Mouse (Mus musculus) spleen, adult 2 months (tissue): ENCODE results near the gene Fzd4. TPM values are rescaled to one million over a fixed set of nuclear protein-coding genes. Genes with fewer than 3 reads are reported as not detected.
A peak's percentile ranks its signal among the peaks of the same experiment; 100 is the strongest.

Source experiments
- DNase-seq, 2 experiments: peaks; one replicate each; pipeline versions ENCODE4 v3.0.0 to v3.0.0-alpha.2; 2012 to 2021; ENCODE audit warnings: low spot score in 2 of 2, low read depth in 1 of 2
- H3K27ac ChIP-seq: fragments of 200-500 bp; 2 replicates; pipeline ENCODE4 v1.5.1; 2012; ENCODE audit warnings: low read length, inconsistent platforms; ENCODE audit not compliant: insufficient read depth
- H3K27me3 ChIP-seq: fragments of 200-500 bp; 2 replicates; pipeline ENCODE4 v1.6.1; 2012; ENCODE audit warnings: mild to moderate bottlenecking, moderate library complexity, low read length, inconsistent platforms; ENCODE audit not compliant: control insufficient read depth, insufficient read depth
- H3K36me3 ChIP-seq: fragments of 200-500 bp; 2 replicates; pipeline ENCODE4 v1.6.1; 2012; ENCODE audit warnings: mild to moderate bottlenecking, low read length, inconsistent platforms; ENCODE audit not compliant: control insufficient read depth, insufficient read depth
- H3K4me1 ChIP-seq: fragments of 200-500 bp; 2 replicates; pipeline ENCODE4 v1.6.1; 2011; ENCODE audit warnings: inconsistent platforms; ENCODE audit not compliant: control insufficient read depth, insufficient read depth, insufficient read length
- H3K4me3 ChIP-seq: fragments of 200-500 bp; 2 replicates; pipeline ENCODE4 v1.5.1; 2011; ENCODE audit warnings: mild to moderate bottlenecking, inconsistent platforms; ENCODE audit not compliant: insufficient read depth, insufficient read length; ENCODE audit errors: extremely low read depth
- CTCF ChIP-seq: fragments of 200-500 bp; IDR thresholded peaks from 2 replicates; pipeline ENCODE4 v1.5.1; 2011; ENCODE audit warnings: mild to moderate bottlenecking, inconsistent platforms; ENCODE audit not compliant: insufficient read depth, insufficient read length, insufficient replicate concordance; ENCODE audit errors: extremely low read depth
- POLR2A ChIP-seq: fragments of 200-500 bp; IDR thresholded peaks from 2 replicates; pipeline ENCODE4 v1.6.1; 2011; ENCODE audit warnings: low read depth, low read length, inconsistent platforms
- WGBS: fragments of 180-500 bp; shearing (Covaris S2); methylation state at CpG from one replicate; pipeline ENCODE4 v1.1.7; 2018; 5-methylcytosine and 5-hydroxymethylcytosine counted together
- polyA plus RNA-seq: library from polyadenylated mRNA; depleted of rRNA; stranded (reverse); fragments of >200 nt; gene quantifications from 2 replicates; pipeline ENCODE4 v1.2.3, GENCODE M21; 2012; rRNA removed

Gene Fzd4
- 1.9 and 2.0 TPM in 2 replicates for polyA plus RNA-seq

GRCm38 (mm10) chr7:89404081-89404733, at the start of gene Fzd4, which contains the start of gene Tmem135:
TSS of gene Fzd4 (plus strand) at chr7:89404355.
TSS of gene Tmem135 (minus strand) at chr7:89404222.
- TF ChIP-seq CTCF: no peak
- TF ChIP-seq POLR2A: 0 out of 2 replicates have a peak, but pooled peaks have one; percentile 7
- Histone ChIP-seq H3K4me3 (peak within 1 kb of the TSS; percentile 55), H3K4me1 (peaks cover 5% of the 10 kb centered on the region; the same call in 1 of the 2 replicates), H3K27me3 (peaks cover 9% of the 10 kb centered on the region), H3K27ac (peak within 1 kb of the TSS; percentile 39), H3K36me3 (no peaks in the 10 kb centered on the region)
- 1% methylated on average over 61 of the region's 62 CpGs for WGBS
- DNase-seq: peak; percentile 49 to 73

GRCm38 (mm10) chr7:89355519-89356255, 48.5 kb upstream of the Fzd4 start:
- Histone ChIP-seq H3K36me3 (no peaks in the 10 kb centered on the region), H3K27me3 (no peaks in the 10 kb centered on the region), H3K4me3 (no peak overlapping the region), H3K27ac (no peak overlapping the region), H3K4me1 (no peaks in the 10 kb centered on the region)
- WGBS: 87% methylated on average over 8 of the region's 8 CpGs
- no peak for DNase-seq
- TF ChIP-seq POLR2A (no peak), CTCF (no peak)

GRCm38 (mm10) chr7:89356307-89356706, 47.8 kb upstream of the Fzd4 start:
- Histone ChIP-seq H3K36me3 (no peaks in the 10 kb centered on the region), H3K27ac (no peak overlapping the region), H3K27me3 (no peaks in the 10 kb centered on the region), H3K4me3 (no peak overlapping the region), H3K4me1 (no peaks in the 10 kb centered on the region)
- TF ChIP-seq CTCF (no peak), POLR2A (no peak)
- DNase-seq: no peak
- 92% methylated on average over 4 of the region's 4 CpGs for WGBS

- H3K27me3 ChIP-seq: no peaks in the 10 kb centered on the region
- no peak overlapping the region for H3K27ac ChIP-seq
- no peak overlapping the region for H3K4me3 ChIP-seq
- H3K36me3 ChIP-seq: no peaks in the 10 kb centered on the region
- no peaks in the 10 kb centered on the region for H3K4me1 ChIP-seq
- 88% methylated on average over 5 of the region's 5 CpGs for WGBS
- DNase-seq: no peak
- TF ChIP-seq POLR2A (no peak), CTCF (no peak)
These were observed 40.2 kb upstream of the Fzd4 start for GRCm38 (mm10) chr7:89363975-89364374.

- no peak for DNase-seq
- WGBS: 95% methylated on average over 10 of the region's 10 CpGs
- Histone ChIP-seq H3K4me1 (no peaks in the 10 kb centered on the region), H3K27me3 (no peaks in the 10 kb centered on the region), H3K36me3 (no peaks in the 10 kb centered on the region), H3K27ac (no peak overlapping the region), H3K4me3 (no peak overlapping the region)
- TF ChIP-seq POLR2A (no peak), CTCF (no peak)
These were observed 38.8 kb upstream of the Fzd4 start for GRCm38 (mm10) chr7:89365135-89365880.

GRCm38 (mm10) chr7:89367643-89368042, 36.5 kb upstream of the Fzd4 start:
- Histone ChIP-seq H3K27me3 (no peaks in the 10 kb centered on the region), H3K4me1 (no peaks in the 10 kb centered on the region), H3K36me3 (no peaks in the 10 kb centered on the region), H3K27ac (no peak overlapping the region), H3K4me3 (no peak overlapping the region)
- TF ChIP-seq POLR2A (no peak), CTCF (no peak)
- no peak for DNase-seq
- 70% methylated on average over 3 of the region's 3 CpGs for WGBS
